Mouse (Mus musculus): ENCODE measurements around the gene Mrpl58. TPM values are rescaled to one million over a fixed set of nuclear protein-coding genes. Genes with fewer than 3 reads are reported as not detected.

Mrpl58 gene
- polyA plus RNA-seq (2012) = 5.7 and 6.6 TPM in 2 replicates

- no peaks in the 10 kb centered on the region for H3K9me3 ChIP-seq (ENCODE audit: control insufficient read depth, low read length)
- H3K36me3 ChIP-seq (ENCODE audit: control insufficient read depth) = peaks cover 29% of the 10 kb centered on the region
- peaks cover 25% of the 10 kb centered on the region for H3K4me1 ChIP-seq (ENCODE audit: control insufficient read depth)
- H3K27me3 ChIP-seq (ENCODE audit: control insufficient read depth) = peaks cover 3% of the 10 kb centered on the region
- peak within 1 kb of the TSS; percentile 91 for H3K4me3 ChIP-seq (replicated peaks)
- no peak for TF ChIP-seq GATA1 (IDR thresholded peaks at IDR 0.05; ENCODE audit: low read length)
- no peak for TF ChIP-seq TAL1 (IDR thresholded peaks at IDR 0.05; ENCODE audit: low read length)
Observed at GRCm38 (mm10) chr11:115403338-115404124, at the start of gene Mrpl58. Mrpl58 (plus strand) TSS chr11:115403752.

DNA sequence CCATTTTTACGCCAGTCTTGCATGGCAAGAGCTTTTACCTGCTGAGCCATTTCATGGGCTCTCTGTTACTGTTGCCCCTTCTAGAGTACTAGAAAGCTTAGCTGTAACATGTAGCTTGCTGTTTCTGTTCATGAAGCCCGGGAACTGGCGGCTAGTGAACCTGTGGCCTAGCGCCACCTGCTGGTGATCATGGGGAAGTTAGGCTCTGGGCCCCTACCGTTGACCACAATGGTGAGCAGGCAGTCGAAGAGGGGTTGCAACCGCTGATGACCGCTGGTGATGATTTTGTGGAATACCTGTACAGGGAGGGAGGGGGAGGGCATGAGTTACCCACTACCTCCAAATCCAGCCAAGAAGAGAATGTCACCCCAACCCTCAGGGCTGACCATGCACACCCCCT lies 49.4 kb upstream of the Mrpl58 start:
- no peak for TF ChIP-seq GATA1 (IDR thresholded peaks at IDR 0.05; ENCODE audit: low read length)
- TF ChIP-seq TAL1 (IDR thresholded peaks at IDR 0.05; ENCODE audit: low read length) = no peak
- Histone ChIP-seq H3K4me1 (ENCODE audit: control insufficient read depth) (peaks cover 3% of the 10 kb centered on the region), H3K36me3 (ENCODE audit: control insufficient read depth) (no peaks in the 10 kb centered on the region), H3K4me3 (replicated peaks) (no peak overlapping the region), H3K9me3 (ENCODE audit: control insufficient read depth, low read length) (no peaks in the 10 kb centered on the region), H3K27me3 (ENCODE audit: control insufficient read depth) (peaks cover 20% of the 10 kb centered on the region)

DNA sequence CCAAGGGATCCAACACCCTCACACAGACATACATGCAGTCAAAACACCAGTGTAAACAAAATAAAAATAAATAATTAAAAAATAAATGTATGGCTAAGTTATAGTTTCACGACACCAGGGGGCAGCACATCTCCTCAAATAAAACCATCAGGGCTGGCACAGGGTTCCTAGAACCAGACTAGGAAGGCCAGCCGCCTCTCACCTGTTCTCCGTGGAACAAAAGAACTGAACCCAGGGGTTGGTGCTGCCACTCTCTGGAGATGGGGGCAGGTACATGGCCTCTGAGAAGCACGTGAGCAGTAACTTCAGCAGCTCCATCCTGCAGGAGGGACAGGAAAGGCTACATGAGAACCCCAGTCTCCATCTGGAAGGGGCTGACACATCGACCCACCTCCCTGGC lies 45.1 kb upstream of the Mrpl58 start:
- H3K9me3 ChIP-seq (ENCODE audit: control insufficient read depth, low read length) = no peaks in the 10 kb centered on the region
- H3K27me3 ChIP-seq (ENCODE audit: control insufficient read depth) = peaks cover 8% of the 10 kb centered on the region; the same call in 1 of the 2 replicates
- TF ChIP-seq GATA1 (IDR thresholded peaks at IDR 0.05; ENCODE audit: low read length) (no peak), TAL1 (IDR thresholded peaks at IDR 0.05; ENCODE audit: low read length) (no peak)
- H3K4me1 ChIP-seq (ENCODE audit: control insufficient read depth) = peaks cover 2% of the 10 kb centered on the region; the same call in 1 of the 2 replicates
- H3K36me3 ChIP-seq (ENCODE audit: control insufficient read depth) = no peaks in the 10 kb centered on the region
- H3K4me3 ChIP-seq (replicated peaks) = no peak overlapping the region

GRCm38 (mm10) chr11:115359293-115359692 lies 44.3 kb upstream of the Mrpl58 start:
- Histone ChIP-seq H3K4me1 (ENCODE audit: control insufficient read depth) (peaks cover 2% of the 10 kb centered on the region; the same call in 1 of the 2 replicates), H3K4me3 (replicated peaks) (no peak overlapping the region), H3K36me3 (ENCODE audit: control insufficient read depth) (no peaks in the 10 kb centered on the region), H3K9me3 (ENCODE audit: control insufficient read depth, low read length) (no peaks in the 10 kb centered on the region), H3K27me3 (ENCODE audit: control insufficient read depth) (peaks cover 15% of the 10 kb centered on the region)
- no peak for TF ChIP-seq GATA1 (IDR thresholded peaks at IDR 0.05; ENCODE audit: low read length)
- TF ChIP-seq TAL1 (IDR thresholded peaks at IDR 0.05; ENCODE audit: low read length) = no peak

DNA sequence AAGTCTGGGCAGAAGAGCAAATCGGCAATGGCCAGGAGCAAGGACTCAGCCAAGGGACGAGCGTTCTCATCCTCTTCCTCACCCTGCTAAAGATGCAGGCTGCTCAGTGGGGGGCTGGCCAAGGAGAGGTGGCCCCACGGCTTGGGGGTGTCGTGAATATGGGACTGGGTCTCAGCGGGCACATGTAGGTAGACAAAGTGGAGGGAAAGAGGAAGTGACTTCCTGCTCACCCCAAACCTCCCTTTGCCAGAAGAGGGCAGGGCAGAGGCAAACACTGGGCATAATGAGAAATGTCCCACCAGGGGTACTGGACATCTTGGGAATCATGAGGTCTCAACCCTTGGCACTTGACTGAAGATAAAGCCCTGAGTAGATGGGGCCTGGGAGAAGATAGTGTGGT lies 43.8 kb upstream of the Mrpl58 start:
- Histone ChIP-seq H3K27me3 (ENCODE audit: control insufficient read depth) (peaks cover 14% of the 10 kb centered on the region), H3K36me3 (ENCODE audit: control insufficient read depth) (no peaks in the 10 kb centered on the region), H3K9me3 (ENCODE audit: control insufficient read depth, low read length) (no peaks in the 10 kb centered on the region), H3K4me1 (ENCODE audit: control insufficient read depth) (peaks cover 2% of the 10 kb centered on the region; the same call in 1 of the 2 replicates), H3K4me3 (replicated peaks) (no peak overlapping the region)
- no peak for TF ChIP-seq TAL1 (IDR thresholded peaks at IDR 0.05; ENCODE audit: low read length)
- no peak for TF ChIP-seq GATA1 (IDR thresholded peaks at IDR 0.05; ENCODE audit: low read length)

GRCm38 (mm10) chr11:115364136-115364535 lies 39.4 kb upstream of the Mrpl58 start:
- H3K27me3 ChIP-seq (ENCODE audit: control insufficient read depth) = peaks cover 48% of the 10 kb centered on the region
- H3K36me3 ChIP-seq (ENCODE audit: control insufficient read depth) = no peaks in the 10 kb centered on the region
- peaks cover 10% of the 10 kb centered on the region for H3K4me1 ChIP-seq (ENCODE audit: control insufficient read depth)
- H3K9me3 ChIP-seq (ENCODE audit: control insufficient read depth, low read length) = no peaks in the 10 kb centered on the region
- H3K4me3 ChIP-seq (replicated peaks) = no peak overlapping the region
- TF ChIP-seq TAL1 (IDR thresholded peaks at IDR 0.05; ENCODE audit: low read length) = no peak
- TF ChIP-seq GATA1 (IDR thresholded peaks at IDR 0.05; ENCODE audit: low read length) = no peak

DNA sequence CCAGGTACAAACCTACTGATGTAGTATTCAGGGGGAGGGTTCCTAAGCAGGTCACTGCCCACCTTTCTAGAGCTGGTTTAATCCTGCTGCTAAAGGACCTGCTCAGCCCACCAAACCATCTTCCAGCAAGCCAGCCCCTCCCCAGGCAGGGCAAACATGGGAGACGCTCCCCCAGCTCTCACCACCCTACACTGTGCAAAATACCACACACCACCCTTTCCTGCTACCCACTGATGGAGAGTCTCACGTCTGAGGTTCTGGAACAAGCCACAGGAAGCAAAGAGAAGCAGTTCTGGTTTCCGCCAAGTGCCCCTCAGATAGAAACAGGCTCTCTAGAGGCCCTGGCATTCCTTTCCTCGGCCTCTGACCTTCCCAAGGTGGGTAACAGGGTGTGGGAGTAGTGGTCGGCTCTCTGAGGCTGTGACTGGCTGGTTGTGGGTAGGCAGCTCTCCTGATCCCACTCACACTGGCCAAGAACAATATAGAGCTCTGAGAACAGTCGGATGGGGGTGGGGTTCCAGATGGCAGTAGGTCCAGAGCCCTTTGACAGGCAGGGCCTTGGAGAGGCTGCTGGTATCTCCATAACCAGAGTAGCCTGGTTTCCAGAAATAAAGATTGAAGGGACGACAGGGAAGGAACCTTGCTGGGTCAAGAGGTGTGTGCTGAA lies 37.4 kb upstream of the Mrpl58 start:
- no peak for TF ChIP-seq GATA1 (IDR thresholded peaks at IDR 0.05; ENCODE audit: low read length)
- TF ChIP-seq TAL1 (IDR thresholded peaks at IDR 0.05; ENCODE audit: low read length) = no peak
- H3K36me3 ChIP-seq (ENCODE audit: control insufficient read depth) = no peaks in the 10 kb centered on the region
- H3K4me1 ChIP-seq (ENCODE audit: control insufficient read depth) = peaks cover 10% of the 10 kb centered on the region
- H3K4me3 ChIP-seq (replicated peaks) = no peak overlapping the region
- H3K9me3 ChIP-seq (ENCODE audit: control insufficient read depth, low read length) = no peaks in the 10 kb centered on the region
- peaks cover 65% of the 10 kb centered on the region for H3K27me3 ChIP-seq (ENCODE audit: control insufficient read depth)

DNA sequence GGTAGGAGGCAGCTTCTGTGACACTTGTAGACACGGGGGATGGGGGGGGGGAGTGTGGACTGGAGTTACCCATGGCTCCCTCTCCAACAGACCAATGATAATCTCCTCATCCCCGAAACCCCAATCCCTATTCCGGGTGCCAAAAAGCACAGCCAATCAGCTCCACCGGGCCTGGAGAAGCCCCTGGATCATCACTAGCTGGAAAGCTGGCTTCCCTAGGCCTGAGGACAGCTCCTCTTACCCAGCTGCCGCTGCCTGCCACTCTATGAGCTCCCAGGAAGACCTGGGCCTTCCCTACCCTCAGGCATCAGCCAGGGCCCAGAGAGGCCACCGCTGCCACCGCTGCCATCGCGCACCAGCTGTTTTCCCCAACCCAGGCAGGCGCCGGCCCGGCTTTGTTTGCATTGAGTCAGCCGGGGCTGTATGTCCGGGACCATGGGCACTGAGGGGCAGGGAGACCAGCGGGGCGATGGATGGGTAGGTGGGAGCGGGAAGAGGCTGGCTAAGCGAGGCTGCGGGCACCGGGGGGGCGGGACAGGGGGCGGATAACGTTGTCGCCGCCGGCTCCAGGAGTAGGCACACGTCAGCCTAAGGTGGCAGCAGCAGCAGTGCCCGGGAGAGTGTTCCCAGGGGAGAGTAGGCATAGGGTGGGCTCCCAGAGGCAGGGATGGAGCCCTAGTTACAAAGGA lies 36.7 kb upstream of the Mrpl58 start:
- no peaks in the 10 kb centered on the region for H3K9me3 ChIP-seq (ENCODE audit: control insufficient read depth, low read length)
- peak overlapping the region; percentile 40 for H3K4me3 ChIP-seq (replicated peaks)
- TF ChIP-seq GATA1 (IDR thresholded peaks at IDR 0.05; ENCODE audit: low read length) = no peak
- TF ChIP-seq TAL1 (IDR thresholded peaks at IDR 0.05; ENCODE audit: low read length) = no peak
- H3K4me1 ChIP-seq (ENCODE audit: control insufficient read depth) = peaks cover 10% of the 10 kb centered on the region
- H3K27me3 ChIP-seq (ENCODE audit: control insufficient read depth) = peaks cover 71% of the 10 kb centered on the region
- H3K36me3 ChIP-seq (ENCODE audit: control insufficient read depth) = no peaks in the 10 kb centered on the region

Data from erythroblast, embryonic 14.5 days (primary cell).